Mouse (Mus musculus) brain, embryonic 14.5 days (tissue): ENCODE measurements around the gene Inpp5e. TPM values are rescaled to one million over a fixed set of nuclear protein-coding genes. Genes with fewer than 3 reads are reported as not detected.

ENCODE experiments used
- DNase-seq: peaks from one replicate; pipeline ENCODE4 v3.0.0-alpha.2; 2011; ENCODE audit warnings: low read depth
- CTCF ChIP-seq: fragments of 200-500 bp; IDR thresholded peaks from 2 replicates; pipeline ENCODE4 v1.5.1; 2012; ENCODE audit warnings: inconsistent platforms, mild to moderate bottlenecking, moderate library complexity, borderline replicate concordance; ENCODE audit not compliant: insufficient read depth, insufficient read length; ENCODE audit errors: extremely low read depth
- POLR2A ChIP-seq: fragments of 200-500 bp; IDR thresholded peaks from 2 replicates; pipeline ENCODE4 v1.6.1; 2012; ENCODE audit warnings: mild to moderate bottlenecking, inconsistent platforms, borderline replicate concordance; ENCODE audit not compliant: poor library complexity, insufficient read depth, insufficient read length, severe bottlenecking; ENCODE audit errors: extremely low read depth
- polyA plus RNA-seq: library from polyadenylated mRNA; depleted of rRNA; stranded (reverse); fragments of >200 nt; gene quantifications from 2 replicates; pipeline ENCODE4 v1.2.3, GENCODE M21; 2012

Gene Inpp5e
- polyA plus RNA-seq, 1 experiment = 39.4 TPM

DNA sequence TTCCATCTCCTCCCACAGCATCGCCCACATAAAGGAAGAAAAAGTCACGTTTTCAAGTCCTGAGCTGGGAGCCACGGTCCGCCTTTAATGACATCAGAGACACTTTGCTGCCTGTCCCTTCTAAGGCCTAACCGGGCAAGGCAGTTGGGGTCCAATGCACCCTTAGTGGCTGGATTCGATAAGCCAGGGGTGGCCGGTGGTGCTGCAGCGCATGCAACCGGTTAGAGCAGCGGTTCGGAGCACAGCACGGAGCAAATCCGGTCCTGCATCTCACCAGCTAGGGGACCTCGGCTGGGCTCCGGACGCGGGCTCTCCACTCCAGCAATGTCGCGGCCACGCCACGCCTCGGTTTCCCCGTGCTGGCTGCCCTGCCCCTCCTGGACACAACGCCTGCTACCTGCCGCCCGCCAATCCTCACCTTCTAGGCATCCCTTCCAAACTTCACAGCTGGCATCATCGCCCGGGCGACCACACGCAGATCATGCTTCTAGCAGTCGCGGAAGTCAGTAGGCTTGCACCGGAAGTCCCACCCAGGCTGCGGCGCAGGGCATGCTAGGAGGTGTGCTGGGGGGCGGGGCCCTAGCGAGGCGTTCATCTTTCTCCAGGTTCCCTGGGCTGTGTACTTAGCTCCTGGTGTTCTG lies 28.8 kb downstream of the Inpp5e start, which contains the start of gene Snapc4:
Gene Snapc4, minus strand, starts transcription at position 523 of the 641 bp plus-strand sequence.
- TF ChIP-seq CTCF (no peak), POLR2A (0 out of 2 replicates have a peak, but pooled peaks have one; percentile 21)
- peak; percentile 94 for DNase-seq

DNA sequence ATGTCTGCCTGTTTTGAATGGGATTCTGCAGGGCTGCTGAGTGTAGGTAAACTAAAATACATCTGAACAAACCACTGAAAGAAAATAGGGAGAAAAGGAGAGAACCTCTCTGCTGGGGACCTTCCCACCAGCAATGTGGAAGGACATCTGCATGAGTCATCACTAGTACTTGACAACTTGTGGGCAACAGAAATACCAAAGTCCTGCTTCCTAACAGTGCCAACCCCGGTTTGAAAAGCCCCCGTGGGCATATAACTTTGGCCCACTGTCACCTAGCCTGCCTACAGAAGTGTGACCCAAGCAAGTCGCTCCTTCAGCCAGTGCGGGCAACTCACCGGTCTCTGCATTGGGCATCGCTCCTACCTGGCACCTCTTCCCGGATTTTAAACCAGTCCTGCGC lies 36.6 kb downstream of the Inpp5e start:
- DNase-seq = no peak
- no peak for TF ChIP-seq CTCF
- no peak for TF ChIP-seq POLR2A

DNA sequence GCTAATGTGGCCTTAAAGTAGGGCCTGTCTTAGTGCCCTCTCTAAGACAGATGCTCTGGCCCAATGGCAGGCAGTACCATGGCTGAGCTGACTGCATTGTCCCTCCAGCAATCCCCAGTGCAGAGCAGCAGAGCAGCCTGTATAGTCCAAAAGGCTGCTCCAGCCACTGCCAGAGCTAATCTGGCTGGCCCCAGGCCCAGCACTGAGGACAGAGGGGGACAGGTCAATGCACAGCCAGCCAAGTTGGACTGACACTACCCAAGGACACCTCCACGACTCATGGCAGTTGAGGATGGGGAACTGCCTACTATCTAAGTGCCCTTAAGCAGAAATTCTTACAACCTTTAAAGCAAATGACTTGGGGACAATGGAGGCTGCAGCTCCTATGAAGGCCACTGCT lies 40.4 kb downstream of the Inpp5e start:
- TF ChIP-seq POLR2A = no peak
- no peak for TF ChIP-seq CTCF

DNA sequence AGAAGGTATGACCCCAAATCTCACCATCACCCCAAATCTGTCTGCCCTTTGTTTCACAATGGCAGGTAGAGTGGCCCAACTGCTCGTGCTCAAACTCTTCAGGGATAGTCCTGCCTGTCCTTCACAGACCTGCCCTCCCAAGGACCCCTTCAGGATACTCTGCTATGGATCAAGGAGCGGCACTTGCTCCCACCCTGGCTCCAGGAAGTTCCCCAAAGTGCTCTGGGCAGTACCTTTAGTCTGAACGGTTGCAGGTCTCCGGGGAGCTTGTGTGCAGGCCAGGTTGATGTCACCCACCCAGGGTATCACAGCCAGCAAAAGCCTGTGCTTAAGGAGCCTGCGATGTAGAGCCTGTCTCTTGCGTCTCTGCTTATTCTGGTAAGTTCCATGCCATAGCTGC lies 41.1 kb downstream of the Inpp5e start:
- no peak for TF ChIP-seq CTCF
- no peak for TF ChIP-seq POLR2A
- DNase-seq = no peak

More for the DNA sequence above, 40.4 kb downstream of the Inpp5e start:
- no peak for DNase-seq

DNA sequence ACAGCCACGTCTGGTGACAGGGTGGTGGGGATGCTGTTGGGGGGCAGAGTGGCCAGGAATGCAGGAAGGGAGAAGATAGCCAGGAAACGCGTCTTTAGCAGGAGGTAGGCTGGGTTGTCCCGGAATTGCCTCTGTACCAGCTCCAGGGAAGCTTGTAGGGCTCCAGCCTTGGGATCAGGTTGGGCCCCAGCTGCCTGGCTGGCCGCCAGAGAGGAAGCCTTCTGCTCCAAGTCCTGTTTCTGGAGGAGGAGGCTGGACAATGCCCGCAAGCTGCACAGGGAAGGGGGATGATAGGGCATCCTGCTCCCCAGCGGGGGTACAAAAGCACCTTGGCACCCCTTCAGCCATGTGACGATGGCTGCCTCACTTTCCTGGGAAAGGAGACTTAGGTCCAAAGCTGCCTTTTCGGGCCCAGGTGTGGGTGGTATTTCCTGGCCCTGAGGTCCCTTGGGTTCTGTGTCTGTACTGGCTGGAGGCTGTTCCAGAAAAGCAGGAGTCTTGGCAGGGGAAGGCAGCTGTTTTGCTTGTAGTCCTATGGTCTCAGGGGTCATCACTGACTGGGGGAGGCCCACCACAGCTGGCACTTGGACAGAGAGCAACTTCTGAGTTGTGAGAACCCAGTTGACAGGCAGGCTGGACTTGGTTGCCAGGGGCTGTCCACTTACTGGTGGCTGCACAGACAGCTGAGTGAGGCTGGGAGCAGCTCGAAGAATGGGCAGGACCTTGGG lies 44.1 kb downstream of the Inpp5e start:
- DNase-seq = no peak

DNA sequence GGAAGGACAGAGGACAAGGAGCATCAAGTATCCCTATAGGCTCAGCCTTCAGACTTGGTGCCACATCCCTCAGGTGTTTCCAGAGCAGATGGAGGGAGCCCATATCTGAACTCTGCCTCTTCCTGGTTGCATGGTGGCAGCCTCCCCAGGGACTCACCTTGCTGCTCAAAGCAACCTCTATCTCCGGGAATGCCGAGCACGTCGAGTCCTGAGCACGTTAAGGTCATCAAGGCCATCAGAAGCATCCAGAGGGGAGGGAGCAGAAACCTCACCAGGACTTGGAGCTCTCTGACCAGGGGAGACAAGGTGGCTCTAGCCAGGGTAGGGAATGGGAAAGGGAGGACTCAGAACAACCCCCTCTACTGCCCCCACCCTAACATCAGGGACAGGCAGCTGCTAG lies 45.5 kb downstream of the Inpp5e start:
- TF ChIP-seq CTCF (no peak), POLR2A (no peak)
- DNase-seq = no peak

More for the DNA sequence above, 44.1 kb downstream of the Inpp5e start:
- TF ChIP-seq POLR2A (no peak), CTCF (no peak)

DNA sequence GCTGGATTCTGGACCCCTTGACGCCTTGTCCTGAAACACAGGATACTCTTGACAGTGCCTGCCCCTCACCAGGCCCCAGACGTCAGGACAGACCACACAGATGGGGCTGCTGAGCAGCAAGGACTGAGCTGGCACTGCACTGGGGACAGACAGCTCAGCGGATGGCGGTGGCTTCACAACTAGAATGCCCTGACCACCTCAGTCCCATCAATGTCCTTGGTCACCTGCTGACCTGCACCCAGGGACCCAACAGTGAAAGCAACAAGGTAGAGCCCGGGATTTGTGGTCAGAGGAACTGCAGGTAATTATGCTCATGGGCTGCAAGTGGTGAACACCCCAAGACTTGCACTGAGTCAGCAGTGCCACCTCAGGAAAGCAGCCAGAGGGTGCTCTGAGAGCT lies 46.0 kb downstream of the Inpp5e start:
- TF ChIP-seq CTCF = no peak
- TF ChIP-seq POLR2A = no peak
- DNase-seq = no peak

DNA sequence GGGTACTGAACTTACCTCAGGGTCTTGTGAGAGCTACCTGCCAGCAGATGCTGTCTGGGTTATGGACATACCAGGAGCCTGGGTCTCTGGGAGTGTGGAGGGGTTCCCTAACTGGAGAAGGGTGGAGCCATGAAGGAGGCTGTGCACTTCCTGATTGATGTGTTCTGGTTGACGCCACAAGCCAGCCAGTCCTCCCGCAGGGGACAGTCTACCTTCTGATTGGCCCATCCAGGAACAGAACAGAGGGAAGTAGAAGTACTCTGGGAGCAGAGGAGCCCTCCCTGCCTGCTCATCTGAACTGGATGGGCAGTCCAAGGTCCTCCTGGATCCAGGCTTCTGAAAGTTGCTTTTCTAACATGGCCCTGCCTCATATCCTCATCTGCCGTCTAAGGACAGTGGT lies 48.2 kb downstream of the Inpp5e start, which contains the start of gene Card9:
Gene Card9, minus strand, starts transcription at position 147 of the 400 bp plus-strand sequence.
- no peak for TF ChIP-seq CTCF
- TF ChIP-seq POLR2A = no peak
- no peak for DNase-seq

DNA sequence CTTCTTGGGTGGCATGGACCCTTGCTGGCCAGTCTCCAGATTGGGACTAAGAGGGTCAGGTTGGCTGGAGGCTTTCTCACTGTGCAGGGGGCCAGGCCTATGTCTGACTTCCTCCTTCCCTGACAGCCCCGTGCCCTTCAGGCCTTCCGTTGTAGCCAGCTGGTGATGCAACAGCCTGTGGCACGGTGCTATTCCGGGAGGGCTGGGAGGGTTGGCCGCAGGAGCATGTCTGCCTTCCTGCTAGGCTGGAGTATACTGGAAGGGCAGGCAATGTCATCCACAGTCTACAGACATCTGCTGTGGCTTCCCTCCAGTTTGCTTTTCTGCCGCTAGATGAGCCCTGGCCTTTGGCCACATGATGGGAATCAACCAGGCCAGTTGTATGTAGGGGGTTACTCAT lies 49.0 kb downstream of the Inpp5e start:
- DNase-seq = no peak
- TF ChIP-seq CTCF = no peak
- no peak for TF ChIP-seq POLR2A

DNA sequence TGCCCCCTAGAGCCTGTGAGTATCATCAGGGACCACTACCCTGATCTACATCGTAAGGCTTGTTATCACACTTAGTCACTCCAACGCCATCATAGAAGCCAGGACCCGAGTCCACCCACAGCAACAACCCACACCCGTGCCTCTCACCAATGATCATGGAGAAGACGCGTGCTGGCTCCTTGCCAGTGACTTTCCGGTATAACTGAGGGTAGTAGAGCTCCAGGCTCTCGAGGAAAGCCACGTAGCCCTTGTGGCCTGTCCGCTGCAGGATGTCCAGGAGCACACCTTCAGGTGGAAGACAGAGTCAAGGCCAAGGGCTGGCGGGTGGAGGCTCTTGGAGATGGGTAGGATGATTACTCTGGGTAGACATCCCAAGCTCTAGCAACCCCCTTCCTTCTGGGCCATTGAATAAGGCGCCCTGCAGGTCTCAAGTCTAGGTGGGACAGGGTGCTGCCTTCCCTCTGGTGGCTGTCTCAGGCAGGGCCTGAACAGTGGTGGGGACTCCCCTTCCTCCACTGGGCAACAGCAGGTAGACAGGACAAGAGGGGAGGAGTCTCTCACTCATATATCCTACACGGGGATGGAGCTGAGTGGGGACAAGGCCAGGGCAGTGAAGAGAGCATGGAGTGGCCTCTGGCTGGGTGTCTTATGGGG lies 50.2 kb downstream of the Inpp5e start:
- DNase-seq = no peak
- TF ChIP-seq CTCF = no peak
- TF ChIP-seq POLR2A = no peak

DNA sequence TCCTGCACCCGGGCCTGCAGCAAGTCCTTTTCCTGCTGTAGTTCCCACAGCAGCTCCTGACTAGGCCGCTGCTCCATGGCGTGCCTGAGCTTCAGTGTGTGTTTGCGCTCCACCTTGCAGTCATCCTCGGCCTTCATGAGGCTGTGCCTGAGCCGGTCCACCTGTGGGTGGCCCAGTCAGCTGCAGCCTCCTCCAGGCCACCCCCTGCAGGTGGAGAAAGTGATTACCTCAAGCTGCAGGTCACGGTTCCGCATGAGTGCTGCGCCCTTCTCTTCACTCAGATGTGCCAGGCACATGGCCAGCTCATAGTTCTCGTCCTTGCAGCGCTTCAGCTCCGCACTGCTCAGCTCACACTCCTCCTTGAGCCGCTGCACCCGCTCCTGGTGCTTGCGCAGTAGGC lies 51.5 kb downstream of the Inpp5e start:
- no peak for DNase-seq
- TF ChIP-seq POLR2A (no peak), CTCF (no peak)
